Mouse (Mus musculus) heart, adult 2 months (tissue): ENCODE measurements at regions not wholly inside any gene's neighbourhood (a gene's known extent, or its start where the extent isn't known, plus 50 kb on each side); places are given as distances from the start of the nearest gene placed in this dataset.

Experiments
- CTCF ChIP-seq: fragments of 200-600 bp; IDR thresholded peaks from 2 replicates; pipeline ENCODE4 v1.8.1; 2022; ENCODE audit warnings: antibody characterized with exemption, mild to moderate bottlenecking, moderate library complexity
- POLR2A ChIP-seq: fragments of 200-500 bp; IDR thresholded peaks from 2 replicates; pipeline ENCODE4 v1.6.1; 2011; ENCODE audit warnings: mild to moderate bottlenecking, low read depth, low read length, control low read depth; ENCODE audit not compliant: insufficient read depth

DNA sequence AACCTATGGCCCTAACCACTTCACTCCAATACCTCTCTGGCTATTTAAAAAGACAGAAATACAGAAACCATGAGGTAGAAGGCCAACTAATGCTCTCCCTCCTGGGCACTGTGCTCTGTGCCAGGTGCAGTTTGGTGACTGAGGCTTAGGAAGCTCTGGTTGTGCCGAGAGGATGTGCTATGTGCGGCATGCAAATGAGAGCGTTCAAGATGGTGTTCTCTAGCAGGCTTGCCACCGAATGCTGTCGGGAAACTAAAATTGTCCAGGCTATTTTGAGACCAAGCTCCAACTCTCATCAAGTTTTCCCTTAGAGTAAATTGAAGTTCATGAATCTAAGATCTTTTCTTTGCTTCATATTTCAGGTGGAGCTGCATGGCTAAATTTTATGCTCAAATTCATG, 277.1 kb downstream of the Pik3r1 start:
- TF ChIP-seq POLR2A (no peak), CTCF (no peak)
